Comparison of ENCODE assay signal across 8 mouse cellular contexts in the genomic region with DNA sequence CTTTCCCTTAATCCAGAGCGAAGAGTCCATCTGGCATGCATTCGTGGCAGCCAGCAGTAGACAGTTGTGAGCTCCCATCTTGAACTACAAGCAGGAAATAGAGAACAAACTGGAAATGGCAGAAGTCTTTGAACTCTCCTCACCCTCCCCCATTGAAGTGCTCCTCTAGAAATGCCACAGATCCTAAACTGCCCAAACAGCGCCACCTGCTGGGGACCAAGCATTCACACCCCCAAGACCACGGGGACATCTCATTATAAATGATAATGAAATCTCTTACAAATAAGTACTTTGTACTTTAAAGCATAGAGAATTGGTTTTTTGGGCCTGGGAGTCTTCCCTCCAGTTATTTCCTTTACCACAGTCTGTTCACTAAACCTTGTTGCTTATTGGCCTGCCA. TPM values are rescaled to one million over a fixed set of nuclear protein-coding genes. Genes with fewer than 3 reads are reported as not detected.
A peak's percentile ranks its signal among the peaks of the same experiment; 100 is the strongest.
DNase-seq lines count a peak whose midpoint lies in the region; ATAC-seq and TF ChIP-seq lines count a peak whose summit lies in the region.

No protein-coding gene starts in this region.

- no peak overlapping the region for H3K4me3 ChIP-seq in heart, embryonic 12.5 days
- no peak overlapping the region for H3K4me3 ChIP-seq in MEL (ENCODE audit: control insufficient read depth in 1 of 2, insufficient read depth in 1 of 2, low read depth in 2 of 2, low read length in 2 of 2)
- H3K4me3 ChIP-seq in kidney, postnatal 0 days (replicated peaks; ENCODE audit: low read depth, low read length) = no peak overlapping the region

- H3K27me3 ChIP-seq in heart, embryonic 12.5 days (replicated peaks) = no peaks in the 10 kb centered on the region
- H3K27me3 ChIP-seq in MEL (ENCODE audit: control insufficient read depth in 1 of 2, insufficient read depth in 2 of 2, low read length in 2 of 2) = no peaks in the 10 kb centered on the region
- no peaks in the 10 kb centered on the region for H3K27me3 ChIP-seq in kidney, postnatal 0 days (ENCODE audit: insufficient read depth, low read length)

- TF ChIP-seq EP300 in MEL (IDR thresholded peaks at IDR 0.05; ENCODE audit: low read depth in 1 of 2, low read length in 2 of 2) = no peak

- no peak overlapping the region for H3K9ac ChIP-seq in heart, embryonic 12.5 days
- no peak overlapping the region for H3K9ac ChIP-seq in MEL (ENCODE audit: control insufficient read depth, low read depth, low read length, poor library complexity, severe bottlenecking)
- H3K9ac ChIP-seq in kidney, postnatal 0 days (ENCODE audit: low read depth, low read length) = no peak overlapping the region

- peak; percentile 58 for TF ChIP-seq RAD21 in MEL (IDR thresholded peaks at IDR 0.05; ENCODE audit: low read depth, low read length)

- H3K27ac ChIP-seq in heart, embryonic 12.5 days (ENCODE audit: poor library complexity, severe bottlenecking) = no peak overlapping the region
- H3K27ac ChIP-seq in MEL (ENCODE audit: control insufficient read depth, low read depth, low read length) = no peak overlapping the region
- H3K27ac ChIP-seq in kidney, postnatal 0 days = no peak overlapping the region

- H3K4me1 ChIP-seq in heart, embryonic 12.5 days (replicated peaks) = peaks cover 6% of the 10 kb centered on the region
- H3K4me1 ChIP-seq in MEL (ENCODE audit: control insufficient read depth in 1 of 2, insufficient read depth in 2 of 2, low read length in 2 of 2) = peaks cover 0 to 3% of the 10 kb centered on the region in 2 experiments; a peak in 2 of 4 replicates
- no peaks in the 10 kb centered on the region for H3K4me1 ChIP-seq in kidney, postnatal 0 days (replicated peaks; ENCODE audit: insufficient read depth, low read length)

- WGBS in heart, embryonic 12.5 days = 51% methylated on average over 4 of the region's 4 CpGs
- WGBS in kidney, postnatal 0 days = 61% methylated on average over 4 of the region's 4 CpGs

- H3K9me3 ChIP-seq in heart, embryonic 12.5 days (replicated peaks) = no peaks in the 10 kb centered on the region
- no peaks in the 10 kb centered on the region for H3K9me3 ChIP-seq in MEL (replicated peaks; ENCODE audit: insufficient read depth, low read length)
- no peaks in the 10 kb centered on the region for H3K9me3 ChIP-seq in kidney, postnatal 0 days (replicated peaks; ENCODE audit: low read length)

- H3K36me3 ChIP-seq in heart, embryonic 12.5 days = peaks cover 63% of the 10 kb centered on the region
- H3K36me3 ChIP-seq in MEL (ENCODE audit: control insufficient read depth in 1 of 2, insufficient read depth in 2 of 2, low read length in 2 of 2) = peaks cover 5 to 17% of the 10 kb centered on the region in 2 experiments; a peak in 3 of 4 replicates
- peaks cover 36% of the 10 kb centered on the region for H3K36me3 ChIP-seq in kidney, postnatal 0 days (ENCODE audit: insufficient read depth, low read length)

- no peak for TF ChIP-seq POLR2A in MEL (IDR thresholded peaks at IDR 0.05; ENCODE audit: control insufficient read depth in 1 of 2, insufficient read depth in 1 of 2, low read depth in 1 of 2, low read length in 2 of 2, poor library complexity in 1 of 2)

- DNase-seq in heart, postnatal 14 days = peak; percentile 58 to 76
- DNase-seq in 3T3-L1 (ENCODE audit: low read depth, low spot score) (peak; percentile 81), MEL (ENCODE audit: low read depth, low spot score) (peak; percentile 80)
- DNase-seq in cerebellum, adult 8-10 months = peak; percentile 37
- DNase-seq in kidney, postnatal 0 days (ENCODE audit: low spot score) = peak; percentile 75
- DNase-seq in yolk sac, embryonic 10.5 days (ENCODE audit: low spot score) = no peak

- H3K79me2 ChIP-seq in MEL (ENCODE audit: control insufficient read depth, insufficient read depth, low read length, poor library complexity) = no peaks in the 10 kb centered on the region

- ATAC-seq in heart, embryonic 12.5 days (ENCODE audit: insufficient number of reproducible peaks, low FRiP score) = no peak
- no peak for ATAC-seq in kidney, postnatal 0 days (replicated peaks; ENCODE audit: low FRiP score, low read depth)
- ATAC-seq in monocyte, adult 5-6 weeks (replicated peaks; ENCODE audit: insufficient number of reproducible peaks, low FRiP score, low TSS enrichment, poor library complexity, severe bottlenecking) = peak; percentile 77

- intact Hi-C loops in heart, postnatal 14 days (cut with DNase I) = loop anchor here (1.0 kb wide), 1 partner anchor 195 kb away; no protein-coding TSS in a partner anchor

- TF ChIP-seq CTCF in MEL (IDR thresholded peaks at IDR 0.05 in 2 of 3, conservative IDR thresholded peaks at IDR 0.05 in 1 of 3; ENCODE audit: control insufficient read depth in 1 of 3, insufficient read depth in 1 of 3, low read depth in 2 of 3, low read length in 3 of 3, poor library complexity in 1 of 3, severe bottlenecking in 1 of 3) = peak; percentile 71 to 86 (median 80)
- peak; percentile 84 for TF ChIP-seq CTCF in kidney, postnatal 0 days (IDR thresholded peaks at IDR 0.05; ENCODE audit: low read depth)

- no peak overlapping the region for H3K4me2 ChIP-seq in heart, embryonic 12.5 days
- H3K4me2 ChIP-seq in kidney, postnatal 0 days (ENCODE audit: low read length) = no peak overlapping the region

TF ChIP-seq in MEL, 35 proteins besides CTCF, POLR2A, EP300 and RAD21:
- TF ChIP-seq ZMIZ1 (IDR thresholded peaks at IDR 0.05; ENCODE audit: low read depth, low read length) (no peak), MYB (IDR thresholded peaks at IDR 0.05; ENCODE audit: low read depth, low read length) (no peak), ELF1 (IDR thresholded peaks at IDR 0.05; ENCODE audit: low read depth, low read length) (no peak), KAT2A (conservative IDR thresholded peaks at IDR 0.05; ENCODE audit: low read depth, low read length) (no peak), SMC3 (IDR thresholded peaks at IDR 0.05; ENCODE audit: low read depth, low read length) (peak; percentile 69), HCFC1 (IDR thresholded peaks at IDR 0.05; ENCODE audit: low read depth, low read length) (no peak)

RNA-seq across cellular contexts. Expression of gene AI597479, which starts 12.0 kb away (rescaled TPM):
- 10 to 100 TPM; 15.3 to 15.4 TPM for total RNA-seq in heart, postnatal 14 days (2021)
- polyA plus RNA-seq in heart, embryonic 12.5 days (2016; fragmentation: Nextera tagmentation; extraction: Ambion mirVana) = 25.7 and 27.8 TPM in 2 replicates
- total RNA-seq in MEL (2012; rRNA removed) = 16.8 and 20.1 TPM in 2 replicates
- polyA plus RNA-seq in MEL (2012; ENCODE audit: insufficient read depth in 1 of 2, insufficient read length in 2 of 2, low read depth in 1 of 2, low replicate concordance in 2 of 2, missing spikeins in 1 of 2) = 10 to 100 TPM in 1 of 2 experiments, not detected in 1; 15.3 TPM
- polyA plus RNA-seq in kidney, postnatal 0 days (2015; fragmentation: Nextera tagmentation; extraction: Ambion mirVana) = 21.0 and 23.7 TPM in 2 replicates
- 10.1 to 14.1 TPM (median 11.9 TPM) in 3 replicates for total RNA-seq in monocyte, adult 5-6 weeks (2017)

RNA-seq across cellular contexts. Expression of gene Tgfbrap1, which starts 12.1 kb away (rescaled TPM):
- total RNA-seq in heart, postnatal 14 days (2021) = 10 to 100 TPM; 13.9 to 15.7 TPM
- polyA plus RNA-seq in heart, embryonic 12.5 days (2016; fragmentation: Nextera tagmentation; extraction: Ambion mirVana) = 9.6 and 10.6 TPM in 2 replicates
- total RNA-seq in MEL (2012; rRNA removed) = 7.9 and 9.2 TPM in 2 replicates
- 10 to 100 TPM in 1 of 2 experiments, not detected in 1; 17.6 TPM for polyA plus RNA-seq in MEL (2012; ENCODE audit: insufficient read depth in 1 of 2, insufficient read length in 2 of 2, low read depth in 1 of 2, low replicate concordance in 2 of 2, missing spikeins in 1 of 2)
- polyA plus RNA-seq in kidney, postnatal 0 days (2015; fragmentation: Nextera tagmentation; extraction: Ambion mirVana) = 7.9 and 8.9 TPM in 2 replicates
- 15.7 to 28.4 TPM (median 25.9 TPM) in 3 replicates for total RNA-seq in monocyte, adult 5-6 weeks (2017)
